Mouse (Mus musculus) neural tube, embryonic 13.5 days (tissue): ENCODE measurements at regions not wholly inside any gene's neighbourhood (a gene's known extent, or its start where the extent isn't known, plus 50 kb on each side); places are given as distances from the start of the nearest gene placed in this dataset.

Experiments used
- ATAC-seq: fragments of 200-750 bp; cut with Nextera tagmentation; 2 replicates; pipeline ENCODE4 v1.8.0; 2017; ENCODE audit warnings: low read depth, mild to moderate bottlenecking, moderate TSS enrichment, moderate library complexity
- H3K27ac ChIP-seq: fragments of 300-500 bp; sonication (generic); replicated peaks from 2 replicates; pipeline ENCODE4 v1.5.1; 2015; ENCODE audit warnings: moderate library complexity, mild to moderate bottlenecking, inconsistent platforms
- H3K27me3 ChIP-seq: fragments of 300-500 bp; sonication (generic); 2 replicates; pipeline ENCODE4 v1.6.1; 2015; ENCODE audit warnings: mild to moderate bottlenecking, inconsistent platforms
- H3K36me3 ChIP-seq: fragments of 300-500 bp; sonication (generic); 2 replicates; pipeline ENCODE4 v1.6.1; 2015; ENCODE audit warnings: mild to moderate bottlenecking, inconsistent platforms
- H3K4me1 ChIP-seq: fragments of 300-500 bp; sonication (generic); replicated peaks from 2 replicates; pipeline ENCODE4 v1.6.1; 2015; ENCODE audit warnings: inconsistent platforms
- H3K4me2 ChIP-seq: fragments of 300-500 bp; sonication (generic); 2 replicates; pipeline ENCODE4 v1.6.1; 2015; ENCODE audit warnings: inconsistent platforms, mild to moderate bottlenecking, moderate library complexity
- H3K4me3 ChIP-seq: fragments of 300-500 bp; sonication (generic); 2 replicates; pipeline ENCODE4 v1.5.1; 2015; ENCODE audit warnings: mild to moderate bottlenecking, inconsistent platforms
- H3K9ac ChIP-seq: fragments of 300-500 bp; sonication (generic); 2 replicates; pipeline ENCODE4 v1.6.1; 2015; ENCODE audit warnings: moderate library complexity, mild to moderate bottlenecking, inconsistent platforms
- H3K9me3 ChIP-seq: fragments of 300-500 bp; sonication (generic); 2 replicates; pipeline ENCODE4 v1.6.1; 2016; ENCODE audit warnings: inconsistent platforms
- whole genome bisulfite sequencing: fragments of 180-500 bp; shearing (Covaris S2); methylation state at CpG from one replicate; pipeline ENCODE4 v1.1.7; 2015; 5-methylcytosine and 5-hydroxymethylcytosine counted together

DNA sequence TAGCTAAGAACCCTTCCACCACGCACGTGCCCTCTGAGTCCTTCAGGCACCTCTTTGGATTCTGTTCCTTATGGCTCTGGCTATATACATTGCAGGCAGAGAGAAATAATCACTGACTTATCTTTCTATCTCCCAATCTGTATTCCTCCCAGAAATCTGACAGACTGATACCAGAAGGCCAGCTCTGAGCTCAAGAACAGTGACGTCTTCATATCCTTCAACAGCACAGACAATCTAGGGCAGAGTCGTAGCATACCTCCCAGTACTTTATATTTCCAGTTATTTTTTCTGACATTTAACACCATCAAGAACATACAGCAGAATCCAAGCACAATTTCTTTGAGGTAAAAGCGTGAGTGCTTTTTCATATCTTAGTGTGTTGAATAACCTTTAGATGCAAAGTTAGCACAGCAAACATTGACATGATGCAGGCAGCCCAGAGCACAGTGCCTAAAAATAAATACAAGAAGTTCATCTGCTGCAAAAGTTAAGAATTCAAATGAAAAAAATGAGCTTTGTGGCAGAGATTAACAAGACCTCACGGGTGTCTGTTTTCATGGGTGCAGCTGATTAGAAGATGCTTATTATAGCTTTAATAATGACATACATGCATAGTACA is 358.1 kb upstream of the Satb1 start:
- H3K4me3 ChIP-seq, result no peak overlapping the region
- no peaks in the 10 kb centered on the region for H3K4me1 ChIP-seq
- H3K4me2 ChIP-seq, result no peak overlapping the region
- no peaks in the 10 kb centered on the region for H3K36me3 ChIP-seq
- no peak for ATAC-seq
- H3K9me3 ChIP-seq, result no peaks in the 10 kb centered on the region
- no peaks in the 10 kb centered on the region for H3K27me3 ChIP-seq
- H3K27ac ChIP-seq, result no peak overlapping the region
- WGBS, result 92% methylated on average over 6 of the region's 6 CpGs
- H3K9ac ChIP-seq, result no peak overlapping the region

DNA sequence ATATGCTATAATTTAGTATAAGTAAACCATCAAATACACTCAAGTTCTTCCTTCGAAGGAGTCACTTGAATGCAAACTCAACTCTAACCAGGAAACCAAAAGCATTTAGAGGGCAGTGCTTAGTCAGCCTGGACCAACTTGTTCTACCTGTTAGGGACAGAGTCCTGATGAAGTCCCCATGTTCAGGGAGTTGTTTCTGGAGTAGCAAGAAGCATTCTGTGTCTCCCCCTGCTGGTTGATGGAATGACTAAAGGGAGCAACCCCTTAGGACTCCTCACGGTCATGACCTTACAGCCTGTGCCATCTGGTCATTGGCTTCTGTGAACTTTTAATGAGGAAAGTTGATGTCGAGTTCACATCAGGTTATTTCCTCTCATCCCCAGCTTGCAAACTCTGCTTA is 349.6 kb upstream of the Satb1 start:
- Histone ChIP-seq H3K27ac (no peak overlapping the region), H3K4me2 (no peak overlapping the region), H3K4me1 (no peaks in the 10 kb centered on the region), H3K36me3 (no peaks in the 10 kb centered on the region), H3K4me3 (no peak overlapping the region), H3K9ac (no peak overlapping the region), H3K27me3 (no peaks in the 10 kb centered on the region), H3K9me3 (peaks cover 6% of the 10 kb centered on the region; the same call in 1 of the 2 replicates)
- ATAC-seq, result no peak
- 43% methylated on average over 3 of the region's 3 CpGs for WGBS

DNA sequence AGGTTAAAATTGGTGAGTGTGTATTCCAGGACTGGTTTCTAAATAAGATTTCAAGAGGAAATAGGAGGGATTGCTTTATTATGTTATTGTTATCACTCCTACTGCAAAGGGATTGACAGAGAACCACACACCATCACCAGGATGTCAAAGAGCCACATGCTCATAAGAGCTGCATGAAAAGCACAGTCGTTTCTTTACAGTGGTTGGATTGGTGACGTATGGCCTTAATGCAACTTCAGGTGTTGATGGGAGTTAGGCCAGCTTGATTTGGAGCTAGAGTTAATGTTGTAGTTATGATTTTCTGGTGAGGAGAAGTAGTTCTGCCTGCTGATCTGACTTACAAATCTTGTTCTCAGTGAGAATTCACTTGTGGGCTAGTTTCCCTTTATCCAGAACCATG is 344.9 kb upstream of the Satb1 start:
- H3K27me3 ChIP-seq, result no peaks in the 10 kb centered on the region
- WGBS, result 85% methylated on average over 2 of the region's 2 CpGs
- H3K4me2 ChIP-seq, result no peak overlapping the region
- peaks cover 6% of the 10 kb centered on the region; the same call in 1 of the 2 replicates for H3K9me3 ChIP-seq
- no peak overlapping the region for H3K4me3 ChIP-seq
- no peaks in the 10 kb centered on the region for H3K36me3 ChIP-seq
- H3K4me1 ChIP-seq, result no peaks in the 10 kb centered on the region
- H3K27ac ChIP-seq, result no peak overlapping the region
- no peak for ATAC-seq
- no peak overlapping the region for H3K9ac ChIP-seq

- no peak overlapping the region for H3K4me2 ChIP-seq
- no peak overlapping the region for H3K27ac ChIP-seq
- no peaks in the 10 kb centered on the region for H3K36me3 ChIP-seq
- no peak overlapping the region for H3K4me3 ChIP-seq
- ATAC-seq, result no peak
- H3K9ac ChIP-seq, result no peak overlapping the region
- H3K27me3 ChIP-seq, result no peaks in the 10 kb centered on the region
- H3K9me3 ChIP-seq, result no peaks in the 10 kb centered on the region
- 91% methylated on average over 10 of the region's 10 CpGs for WGBS
- H3K4me1 ChIP-seq, result no peaks in the 10 kb centered on the region
Measured at GRCm38 (mm10) chr17:52168076-52168838, 335.2 kb upstream of the Satb1 start.

GRCm38 (mm10) chr17:52167658-52168057 is 334.6 kb upstream of the Satb1 start:
- no peaks in the 10 kb centered on the region for H3K36me3 ChIP-seq
- H3K9ac ChIP-seq, result no peak overlapping the region
- no peaks in the 10 kb centered on the region for H3K27me3 ChIP-seq
- WGBS, result 86% methylated on average over 4 of the region's 4 CpGs
- no peak for ATAC-seq
- H3K27ac ChIP-seq, result no peak overlapping the region
- no peaks in the 10 kb centered on the region for H3K9me3 ChIP-seq
- no peak overlapping the region for H3K4me3 ChIP-seq
- no peaks in the 10 kb centered on the region for H3K4me1 ChIP-seq
- H3K4me2 ChIP-seq, result no peak overlapping the region

- WGBS, result 86% methylated on average over 5 of the region's 5 CpGs
- no peaks in the 10 kb centered on the region for H3K36me3 ChIP-seq
Measured at GRCm38 (mm10) chr17:52165891-52166485, 332.9 kb upstream of the Satb1 start.

DNA sequence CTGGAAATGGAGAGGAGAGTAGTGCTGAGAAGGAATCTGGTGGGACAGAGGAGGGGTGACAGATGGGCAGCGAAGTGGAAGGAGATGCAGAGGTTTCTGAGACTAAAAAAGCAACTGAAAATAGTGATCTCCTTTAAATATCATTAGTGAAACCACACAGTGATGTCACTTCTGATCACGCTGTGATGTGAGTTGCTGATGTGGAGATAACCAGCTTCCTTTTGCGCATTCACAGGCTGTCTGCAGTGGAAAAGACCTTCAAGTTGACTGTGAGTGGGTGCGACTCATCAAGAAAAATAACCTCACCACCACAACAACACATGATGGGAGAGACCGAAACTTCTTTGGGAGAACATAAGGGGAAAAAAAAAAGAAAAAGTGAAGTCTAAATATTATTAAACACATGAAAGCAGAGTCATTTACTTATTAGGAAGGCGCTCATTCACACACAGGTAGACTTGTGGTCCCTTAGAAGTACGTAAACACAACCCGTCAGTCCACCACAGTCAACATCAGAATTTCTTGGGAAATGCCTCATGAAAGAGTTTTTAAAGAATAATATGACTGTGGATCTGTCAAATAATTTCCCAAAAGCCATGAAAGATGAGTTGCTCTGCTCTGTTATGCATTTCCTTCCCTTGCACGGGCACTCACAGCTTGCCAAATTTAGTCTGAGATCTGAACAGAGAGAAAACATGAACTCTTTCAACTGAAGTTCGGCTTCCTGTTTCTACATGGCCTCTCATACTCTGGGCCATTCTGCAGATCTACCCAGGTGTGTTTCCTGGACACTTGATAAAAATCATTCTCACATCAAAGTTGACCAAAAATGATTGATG is 329.7 kb upstream of the Satb1 start:
- H3K4me1 ChIP-seq, result no peaks in the 10 kb centered on the region
- H3K9me3 ChIP-seq, result no peaks in the 10 kb centered on the region
- no peak overlapping the region for H3K9ac ChIP-seq
- H3K4me2 ChIP-seq, result no peak overlapping the region
- ATAC-seq, result no peak
- whole genome bisulfite sequencing, result 90% methylated on average over 10 of the region's 10 CpGs
- no peaks in the 10 kb centered on the region for H3K36me3 ChIP-seq
- H3K27me3 ChIP-seq, result no peaks in the 10 kb centered on the region
- H3K4me3 ChIP-seq, result no peak overlapping the region
- H3K27ac ChIP-seq, result no peak overlapping the region

More at GRCm38 (mm10) chr17:52165891-52166485, 332.9 kb upstream of the Satb1 start:
- no peaks in the 10 kb centered on the region for H3K27me3 ChIP-seq
- H3K4me2 ChIP-seq, result no peak overlapping the region
- ATAC-seq, result no peak
- no peak overlapping the region for H3K27ac ChIP-seq
- H3K9me3 ChIP-seq, result no peaks in the 10 kb centered on the region
- H3K4me3 ChIP-seq, result no peak overlapping the region
- no peak overlapping the region for H3K9ac ChIP-seq
- no peaks in the 10 kb centered on the region for H3K4me1 ChIP-seq

DNA sequence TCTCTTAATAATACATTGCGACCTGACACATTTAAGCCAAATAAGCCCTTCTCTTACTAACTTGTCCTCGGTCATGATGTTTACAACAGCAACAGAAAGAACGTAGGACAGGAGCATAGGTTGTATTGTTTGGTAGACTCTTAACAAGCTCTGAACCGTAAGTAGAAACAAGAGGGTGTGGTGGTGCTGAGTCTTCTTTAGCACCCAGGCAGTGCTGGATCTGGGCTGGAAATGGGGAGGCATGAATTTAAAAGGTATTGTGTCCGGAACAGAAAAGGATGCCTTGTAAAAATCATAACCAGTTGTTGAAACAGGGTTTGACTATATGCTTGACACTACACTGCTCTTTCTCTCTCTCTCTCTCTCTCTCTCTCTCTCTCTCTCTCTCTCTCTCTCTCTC is 317.4 kb upstream of the Satb1 start:
- H3K9ac ChIP-seq, result no peak overlapping the region
- no peaks in the 10 kb centered on the region for H3K4me1 ChIP-seq
- no peaks in the 10 kb centered on the region for H3K27me3 ChIP-seq
- no peak overlapping the region for H3K27ac ChIP-seq
- no peak overlapping the region for H3K4me3 ChIP-seq
- no peaks in the 10 kb centered on the region for H3K36me3 ChIP-seq
- H3K9me3 ChIP-seq, result no peaks in the 10 kb centered on the region
- no peak overlapping the region for H3K4me2 ChIP-seq
- WGBS, result 93% methylated on average over 5 of the region's 5 CpGs
- ATAC-seq, result no peak

- H3K4me2 ChIP-seq, result no peak overlapping the region
- no peak for ATAC-seq
Measured at GRCm38 (mm10) chr17:52149834-52150233, 316.7 kb upstream of the Satb1 start.

DNA sequence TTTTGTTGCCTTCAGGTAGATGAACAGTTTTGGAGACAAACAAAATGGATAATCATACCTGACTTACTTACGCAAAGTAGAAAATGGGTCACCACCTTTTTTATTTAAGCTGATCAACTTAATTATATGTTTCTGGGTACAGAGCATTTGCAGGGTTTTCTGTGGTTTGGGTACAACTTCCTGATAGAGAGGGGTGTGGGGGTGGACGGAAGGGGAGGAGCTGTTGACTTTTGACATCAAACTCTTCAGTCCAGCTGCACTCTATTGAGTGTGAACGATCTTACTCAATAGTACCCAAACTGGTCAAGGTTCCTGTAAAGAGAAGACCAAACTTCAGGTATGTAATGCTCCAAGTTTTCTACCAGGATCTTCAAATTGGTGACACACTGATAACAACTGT is 316.0 kb upstream of the Satb1 start:
- no peaks in the 10 kb centered on the region for H3K9me3 ChIP-seq
- WGBS, result 93% methylated on average over 3 of the region's 3 CpGs
- no peaks in the 10 kb centered on the region for H3K36me3 ChIP-seq
- H3K4me2 ChIP-seq, result no peak overlapping the region
- H3K4me3 ChIP-seq, result no peak overlapping the region
- no peak overlapping the region for H3K27ac ChIP-seq
- no peaks in the 10 kb centered on the region for H3K4me1 ChIP-seq
- H3K9ac ChIP-seq, result no peak overlapping the region
- ATAC-seq, result no peak
- no peaks in the 10 kb centered on the region for H3K27me3 ChIP-seq

More at GRCm38 (mm10) chr17:52149834-52150233, 316.7 kb upstream of the Satb1 start:
- 89% methylated on average over 6 of the region's 6 CpGs for WGBS
- no peaks in the 10 kb centered on the region for H3K27me3 ChIP-seq
- no peaks in the 10 kb centered on the region for H3K36me3 ChIP-seq
- H3K4me1 ChIP-seq, result no peaks in the 10 kb centered on the region
- H3K9me3 ChIP-seq, result no peaks in the 10 kb centered on the region
- H3K9ac ChIP-seq, result no peak overlapping the region
- no peak overlapping the region for H3K27ac ChIP-seq
- no peak overlapping the region for H3K4me3 ChIP-seq

GRCm38 (mm10) chr17:52103891-52104290 is 270.8 kb upstream of the Satb1 start:
- Histone ChIP-seq H3K4me1 (no peaks in the 10 kb centered on the region), H3K4me2 (no peak overlapping the region), H3K9me3 (no peaks in the 10 kb centered on the region), H3K4me3 (no peak overlapping the region), H3K27ac (no peak overlapping the region), H3K27me3 (no peaks in the 10 kb centered on the region), H3K9ac (no peak overlapping the region), H3K36me3 (no peaks in the 10 kb centered on the region)
- no peak for ATAC-seq
- WGBS, result 91% methylated on average over 4 of the region's 4 CpGs

DNA sequence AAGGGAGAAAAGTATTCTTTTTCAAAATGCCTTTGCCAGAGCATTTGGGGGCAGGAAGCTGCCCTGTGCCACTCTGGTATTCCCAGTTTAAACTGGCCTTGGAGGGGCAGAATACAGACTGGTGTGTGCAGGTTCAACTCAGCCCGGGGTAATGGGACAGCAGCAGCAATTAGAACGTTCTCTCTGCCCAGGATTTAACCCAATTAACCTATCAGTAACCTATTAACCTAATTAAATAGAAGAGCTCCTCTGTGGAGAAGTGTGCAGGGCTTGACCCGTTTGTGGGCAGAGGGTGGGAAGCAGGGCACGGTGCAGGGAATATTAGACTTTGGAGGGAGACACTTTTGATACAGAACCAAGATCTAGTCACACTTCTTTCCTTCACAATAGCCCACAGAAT is 252.7 kb upstream of the Satb1 start:
- Histone ChIP-seq H3K27me3 (no peaks in the 10 kb centered on the region), H3K9ac (no peak overlapping the region), H3K4me3 (no peak overlapping the region), H3K27ac (no peak overlapping the region), H3K4me2 (no peak overlapping the region), H3K9me3 (no peaks in the 10 kb centered on the region), H3K36me3 (no peaks in the 10 kb centered on the region), H3K4me1 (no peaks in the 10 kb centered on the region)
- WGBS, result 54% methylated on average over 4 of the region's 4 CpGs
- ATAC-seq, result no peak
